Comparison of ENCODE assay signal across 8 mouse cellular contexts in the genomic region with DNA sequence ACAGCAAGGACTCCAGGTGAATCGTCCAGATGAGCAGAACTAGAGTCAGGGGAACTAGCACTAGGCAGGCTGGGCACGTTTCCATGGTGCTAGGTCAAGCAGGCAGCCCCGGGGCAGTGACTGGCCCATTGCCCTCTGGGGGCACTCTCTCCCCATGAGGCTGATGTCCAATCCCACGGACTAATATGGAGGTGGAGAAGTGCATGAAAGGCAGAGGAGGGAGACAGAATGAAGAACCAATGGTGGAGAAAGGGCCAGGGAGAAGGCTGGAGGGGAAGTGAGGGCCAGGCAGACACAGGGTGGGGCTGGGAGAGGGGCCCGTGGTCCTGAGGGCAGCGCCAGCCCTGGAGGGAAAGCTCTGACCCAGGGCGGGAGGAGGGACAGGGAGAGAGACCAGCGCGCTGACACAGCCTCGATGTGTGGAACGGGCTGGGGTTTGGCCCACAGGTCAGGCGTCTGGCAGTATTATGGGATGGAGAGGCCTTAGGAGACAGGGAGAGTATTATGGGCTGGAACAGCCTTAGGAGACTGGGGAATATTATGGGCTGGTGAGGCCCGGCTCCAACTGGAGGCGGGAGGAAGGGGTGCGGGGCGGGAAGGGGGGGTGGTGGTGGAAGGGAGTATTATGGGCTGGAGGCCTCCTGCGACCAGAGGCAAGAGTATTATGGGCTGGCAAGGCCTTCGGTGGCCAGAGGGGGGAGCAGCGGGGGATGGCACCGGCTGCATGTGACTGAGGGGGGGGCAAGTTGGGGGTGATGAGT. TPM values are rescaled to one million over a fixed set of nuclear protein-coding genes. Genes with fewer than 3 reads are reported as not detected.
A peak's percentile ranks its signal among the peaks of the same experiment; 100 is the strongest.
DNase-seq lines count a peak whose midpoint lies in the region; ATAC-seq and TF ChIP-seq lines count a peak whose summit lies in the region.

No protein-coding gene starts in this region.

- no peak overlapping the region for H3K4me3 ChIP-seq in hindbrain, postnatal 0 days (ENCODE audit: low read length)

- H3K4me1 ChIP-seq in hindbrain, postnatal 0 days (ENCODE audit: insufficient read depth, low read length) = peaks cover 14% of the 10 kb centered on the region

- peak; percentile 89 for ATAC-seq in hindbrain, postnatal 0 days
- ATAC-seq in megakaryocyte, adult 5-6 weeks (ENCODE audit: poor library complexity, severe bottlenecking) = peak; percentile 63

- H3K4me2 ChIP-seq in hindbrain, postnatal 0 days (ENCODE audit: low read depth, low read length) = peak overlapping the region; percentile 51

- peak; percentile 41 for TF ChIP-seq CTCF in hindbrain, postnatal 0 days (IDR thresholded peaks at IDR 0.05; ENCODE audit: low read depth)

- intact Hi-C loops in gastrocnemius, postnatal 14 days (cut with DNase I; ENCODE audit: low total_unique reads) = no loop called here
- intact Hi-C loops in left cerebral cortex, postnatal 14 days (cut with DNase I) = no loop called here

- no peaks in the 10 kb centered on the region for H3K36me3 ChIP-seq in hindbrain, postnatal 0 days (ENCODE audit: insufficient read depth, low read length)

- H3K27me3 ChIP-seq in hindbrain, postnatal 0 days (ENCODE audit: insufficient read depth, low read length) = no peaks in the 10 kb centered on the region

- peak; percentile 75 for DNase-seq in adrenal gland, postnatal 25 days
- DNase-seq in embryo, embryonic 10.5 days (ENCODE audit: low spot score) = peak; percentile 94
- DNase-seq in gastrocnemius, postnatal 14 days = peak; percentile 80
- DNase-seq in hindbrain, postnatal 0 days (ENCODE audit: low spot score) = peak; percentile 93
- peak; percentile 69 to 85 for DNase-seq in left cerebral cortex, postnatal 14 days (ENCODE audit: low spot score in 2 of 2)
- peak; percentile 72 for DNase-seq in right cerebral cortex, postnatal 14 days
- DNase-seq in adipocyte (ENCODE audit: low spot score) = no peak

- H3K9me3 ChIP-seq in hindbrain, postnatal 0 days (ENCODE audit: low read length) = no peaks in the 10 kb centered on the region

- peak overlapping the region; percentile 41; the same call in 1 of the 2 replicates for H3K9ac ChIP-seq in hindbrain, postnatal 0 days (replicated peaks; ENCODE audit: low read length)

- 3% methylated on average over 20 of the region's 20 CpGs for WGBS in hindbrain, postnatal 0 days

- H3K27ac ChIP-seq in hindbrain, postnatal 0 days = peak overlapping the region; percentile 86

RNA-seq across cellular contexts. Expression of gene Chd4, which starts 7.0 kb away (rescaled TPM):
- total RNA-seq in adrenal gland, postnatal 25 days (2021) = 175 and 203 TPM in 2 replicates
- 10 to 100 TPM; 75.1 to 84.3 TPM for total RNA-seq in gastrocnemius, postnatal 14 days (2021)
- 101 and 106 TPM in 2 replicates for total RNA-seq in hindbrain, postnatal 0 days (2014; rRNA removed)
- 90.2 and 94.7 TPM in 2 replicates for polyA plus RNA-seq in hindbrain, postnatal 0 days (2015; fragmentation: Nextera tagmentation; extraction: Ambion mirVana)
- total RNA-seq in left cerebral cortex, postnatal 14 days (2021) = 100 to 1,000 TPM; 157 TPM
- 64.9 and 75.9 TPM in 2 replicates for total RNA-seq in megakaryocyte, adult 5-6 weeks (2015)
- total RNA-seq in megakaryocyte, adult 5-6 weeks (2017) = 282 and 336 TPM in 2 replicates

RNA-seq across cellular contexts. Expression of gene Lpar5, which starts 21.0 kb away (rescaled TPM):
- 0.36 TPM in 1 of 2 replicates, not detected in the other for total RNA-seq in adrenal gland, postnatal 25 days (2021)
- under 1 TPM in 1 of 2 experiments, not detected in 1; 0.24 TPM for total RNA-seq in gastrocnemius, postnatal 14 days (2021)
- total RNA-seq in hindbrain, postnatal 0 days (2014; rRNA removed) = 0.75 and 1.8 TPM in 2 replicates
- polyA plus RNA-seq in hindbrain, postnatal 0 days (2015; fragmentation: Nextera tagmentation; extraction: Ambion mirVana) = 0.68 and 0.88 TPM in 2 replicates
- total RNA-seq in left cerebral cortex, postnatal 14 days (2021) = under 1 TPM; 0.40 to 0.66 TPM
- total RNA-seq in megakaryocyte, adult 5-6 weeks (2015) = 25.1 and 25.5 TPM in 2 replicates
- total RNA-seq in megakaryocyte, adult 5-6 weeks (2017) = 27.6 and 30.0 TPM in 2 replicates

RNA-seq across cellular contexts. Expression of gene Acrbp, which starts 39.3 kb away (rescaled TPM):
- 10.4 and 11.7 TPM in 2 replicates for total RNA-seq in adrenal gland, postnatal 25 days (2021)
- 1 to 10 TPM; 1.4 to 2.5 TPM for total RNA-seq in gastrocnemius, postnatal 14 days (2021)
- 10.5 and 17.3 TPM in 2 replicates for total RNA-seq in hindbrain, postnatal 0 days (2014; rRNA removed)
- 12.2 and 17.5 TPM in 2 replicates for polyA plus RNA-seq in hindbrain, postnatal 0 days (2015; fragmentation: Nextera tagmentation; extraction: Ambion mirVana)
- 1 to 10 TPM; 5.7 to 9.0 TPM for total RNA-seq in left cerebral cortex, postnatal 14 days (2021)
- 9.0 and 14.2 TPM in 2 replicates for total RNA-seq in megakaryocyte, adult 5-6 weeks (2015)
- 3.4 and 8.8 TPM in 2 replicates for total RNA-seq in megakaryocyte, adult 5-6 weeks (2017)

RNA-seq across cellular contexts. Expression of gene Nop2, which starts 43.0 kb away (rescaled TPM):
- total RNA-seq in adrenal gland, postnatal 25 days (2021) = 36.2 and 44.0 TPM in 2 replicates
- 10 to 100 TPM; 16.0 to 20.4 TPM for total RNA-seq in gastrocnemius, postnatal 14 days (2021)
- total RNA-seq in hindbrain, postnatal 0 days (2014; rRNA removed) = 33.9 and 34.2 TPM in 2 replicates
- 37.3 and 38.8 TPM in 2 replicates for polyA plus RNA-seq in hindbrain, postnatal 0 days (2015; fragmentation: Nextera tagmentation; extraction: Ambion mirVana)
- 10 to 100 TPM; 28.8 to 32.3 TPM for total RNA-seq in left cerebral cortex, postnatal 14 days (2021)
- total RNA-seq in megakaryocyte, adult 5-6 weeks (2015) = 8.5 and 12.1 TPM in 2 replicates
- total RNA-seq in megakaryocyte, adult 5-6 weeks (2017) = 22.6 and 24.6 TPM in 2 replicates

RNA-seq across cellular contexts. Expression of gene Ing4, which starts 49.2 kb away (rescaled TPM):
- 82.3 and 102 TPM in 2 replicates for total RNA-seq in adrenal gland, postnatal 25 days (2021)
- 10 to 100 TPM; 29.6 TPM for total RNA-seq in gastrocnemius, postnatal 14 days (2021)
- 60.7 and 78.3 TPM in 2 replicates for total RNA-seq in hindbrain, postnatal 0 days (2014; rRNA removed)
- 97.6 and 102 TPM in 2 replicates for polyA plus RNA-seq in hindbrain, postnatal 0 days (2015; fragmentation: Nextera tagmentation; extraction: Ambion mirVana)
- 10 to 100 TPM; 60.8 to 61.1 TPM for total RNA-seq in left cerebral cortex, postnatal 14 days (2021)
- total RNA-seq in megakaryocyte, adult 5-6 weeks (2015) = 33.0 and 35.7 TPM in 2 replicates
- 63.3 and 63.9 TPM in 2 replicates for total RNA-seq in megakaryocyte, adult 5-6 weeks (2017)
